Mouse (Mus musculus) erythroid progenitor cell, adult 5-6 weeks (primary cell): ENCODE data around the gene Siae. TPM values are rescaled to one million over a fixed set of nuclear protein-coding genes. Genes with fewer than 3 reads are reported as not detected.

Experiments
- ATAC-seq: replicated peaks from 2 replicates; pipeline ENCODE4 v1.8.0; 2016; ENCODE audit warnings: moderate number of reproducible peaks, mild to moderate bottlenecking, moderate TSS enrichment, inconsistent platforms; ENCODE audit not compliant: poor library complexity, low FRiP score, severe bottlenecking
- total RNA-seq, 2 experiments: library from RNA; stranded (forward) in 1 of 2; stranded (reverse) in 1 of 2; fragments of 150-400 nt in 1 of 2; fragments of 186-747, 209-891 nt in 1 of 2; gene quantifications; 2 replicates each; pipeline versions ENCODE4 v1.2.3 to v1.2.4; 2015 to 2017; ENCODE audit warnings: low replicate concordance in 2 of 2

The Siae gene
- total RNA-seq, 2 experiments from 2014 or later: 2.5 to 3.6 TPM

GRCm38 (mm10) chr9:37540226-37540625 lies 15.3 kb upstream of the Siae start:
- no peak for ATAC-seq

GRCm38 (mm10) chr9:37540701-37541575 lies 14.6 kb upstream of the Siae start:
- no peak for ATAC-seq

GRCm38 (mm10) chr9:37541851-37542642 lies 13.5 kb upstream of the Siae start:
- ATAC-seq: no peak

GRCm38 (mm10) chr9:37543869-37544440 lies 11.5 kb upstream of the Siae start:
- ATAC-seq: no peak

GRCm38 (mm10) chr9:37544447-37545165 lies 10.9 kb upstream of the Siae start:
- ATAC-seq: 0 out of 2 replicates have a peak, but pooled peaks have one; percentile 37

- no peak for ATAC-seq
These were observed 10.3 kb upstream of the Siae start for GRCm38 (mm10) chr9:37545166-37545610.

- no peak for ATAC-seq
These were observed 9.5 kb upstream of the Siae start for GRCm38 (mm10) chr9:37545847-37546452.

- ATAC-seq: no peak
These were observed 8.6 kb upstream of the Siae start for GRCm38 (mm10) chr9:37546889-37547288.

- no peak for ATAC-seq
These were observed 5.1 kb upstream of the Siae start for GRCm38 (mm10) chr9:37550435-37550834.

GRCm38 (mm10) chr9:37551751-37552531 lies 3.6 kb upstream of the Siae start:
- no peak for ATAC-seq

GRCm38 (mm10) chr9:37552536-37553293 lies 2.8 kb upstream of the Siae start, which contains the start of gene Nrgn:
Gene Nrgn (minus strand): TSS chr9:37552904.
- ATAC-seq: peak; percentile 88

GRCm38 (mm10) chr9:37554279-37554678 lies 1.2 kb upstream of the Siae start:
- ATAC-seq: no peak

- no peak for ATAC-seq
These were observed 868 bp downstream of the Siae start for GRCm38 (mm10) chr9:37556366-37556765.

- ATAC-seq: no peak
These were observed 5.1 kb downstream of the Siae start for GRCm38 (mm10) chr9:37560617-37561016.

GRCm38 (mm10) chr9:37563805-37564204 lies 8.3 kb downstream of the Siae start:
- ATAC-seq: no peak

GRCm38 (mm10) chr9:37567019-37567418 lies 11.5 kb downstream of the Siae start:
- ATAC-seq: no peak

- no peak for ATAC-seq
These were observed 12.0 kb downstream of the Siae start for GRCm38 (mm10) chr9:37567454-37567853.
